Mouse (Mus musculus) ES-E14 (cell line): ENCODE data around the gene Bmp6. TPM values are rescaled to one million over a fixed set of nuclear protein-coding genes. Genes with fewer than 3 reads are reported as not detected.
A peak's percentile ranks its signal among the peaks of the same experiment; 100 is the strongest.

Source experiments
- DNase-seq: peaks from one replicate; pipeline ENCODE4 v3.0.0-alpha.2; 2013; ENCODE audit warnings: low read depth, low spot score
- H3K27ac ChIP-seq: 2 replicates; pipeline ENCODE4 v1.5.1; 2012; ENCODE audit warnings: low read depth, mild to moderate bottlenecking, low read length, moderate library complexity, mixed read lengths; ENCODE audit not compliant: poor library complexity, insufficient read depth, severe bottlenecking
- H3K36me3 ChIP-seq: 2 replicates; pipeline ENCODE4 v1.6.1; 2012; ENCODE audit warnings: mild to moderate bottlenecking, low read length, moderate library complexity, mixed read lengths; ENCODE audit not compliant: control insufficient read depth, poor library complexity, insufficient read depth, severe bottlenecking
- H3K4me1 ChIP-seq, 2 experiments: fragments of 150-350 bp in 1 of 2; sonication (generic) in 1 of 2; 2 replicates each; pipeline ENCODE4 v1.6.1; 2012; ENCODE audit warnings: low read length in 2 of 2, mild to moderate bottlenecking in 1 of 2, mixed read lengths in 1 of 2; ENCODE audit not compliant: control insufficient read depth in 2 of 2, insufficient read depth in 2 of 2, poor library complexity in 1 of 2
- H3K4me3 ChIP-seq, 2 experiments: fragments of 150-350 bp in 1 of 2; sonication (generic) in 1 of 2; 2 replicates each; pipeline ENCODE4 v1.5.1; 2012; ENCODE audit warnings: low read length in 2 of 2, low read depth in 1 of 2, mild to moderate bottlenecking in 1 of 2, mixed read lengths in 1 of 2; ENCODE audit not compliant: insufficient read depth in 1 of 2, poor library complexity in 1 of 2, severe bottlenecking in 1 of 2
- H3K9ac ChIP-seq: 2 replicates; pipeline ENCODE4 v1.6.1; 2012; ENCODE audit warnings: low read depth, mild to moderate bottlenecking, low read length, mixed read lengths; ENCODE audit not compliant: poor library complexity, insufficient read depth, severe bottlenecking
- H3K9me3 ChIP-seq: fragments of 150-350 bp; sonication (generic); 2 replicates; pipeline ENCODE4 v1.6.1; 2012; ENCODE audit warnings: low read depth, mild to moderate bottlenecking, low read length; ENCODE audit not compliant: control insufficient read depth, insufficient read depth
- CHD2 ChIP-seq: IDR thresholded peaks from 2 replicates; pipeline ENCODE4 v1.6.1; 2014; ENCODE audit warnings: mild to moderate bottlenecking, low read depth, low read length, inconsistent platforms
- HCFC1 ChIP-seq: IDR thresholded peaks from 2 replicates; pipeline ENCODE4 v1.6.1; 2012; ENCODE audit warnings: low read length, inconsistent platforms, borderline replicate concordance; ENCODE audit not compliant: insufficient read depth
- MAFK ChIP-seq: IDR thresholded peaks from 2 replicates; pipeline ENCODE4 v1.6.1; 2014; ENCODE audit warnings: mild to moderate bottlenecking, low read depth, low read length, inconsistent platforms; ENCODE audit not compliant: insufficient read depth
- ZC3H11A ChIP-seq: IDR thresholded peaks from 2 replicates; pipeline ENCODE4 v1.6.1; 2012; ENCODE audit warnings: low read depth, mild to moderate bottlenecking, inconsistent platforms, low read length, borderline replicate concordance
- ZNF384 ChIP-seq: IDR thresholded peaks from 2 replicates; pipeline ENCODE4 v1.6.1; 2012; ENCODE audit warnings: low read depth, low read length, inconsistent platforms
- in situ Hi-C, 2 experiments: fragments of 600-800 bp; cut with MboI; formaldehyde crosslinking; loops; one replicate each; pipeline ENCODE4 v1.15.1; 2025; ENCODE audit warnings: low sequenced_read_pairs in 2 of 2, inconsistent platforms in 1 of 2; ENCODE audit not compliant: unreplicated experiment in 2 of 2
- total RNA-seq: library from RNA; depleted of rRNA; stranded (reverse); fragments of 300-350 nt; gene quantifications from 2 replicates; pipeline ENCODE4 v1.2.3, GENCODE M21; 2012

Gene Bmp6
- total RNA-seq, 1 experiment: 2.1 TPM

GRCm38 (mm10) chr13:38440240-38440639, 95.3 kb downstream of the Bmp6 start:
- TF ChIP-seq ZNF384 (no peak), CHD2 (no peak), ZC3H11A (no peak), MAFK (no peak), HCFC1 (no peak)
- no peak overlapping the region for H3K27ac ChIP-seq
- no peaks in the 10 kb centered on the region for H3K9me3 ChIP-seq
- H3K4me3 ChIP-seq: no peak overlapping the region
- no peak overlapping the region for H3K9ac ChIP-seq
- DNase-seq: no peak
- no peaks in the 10 kb centered on the region for H3K36me3 ChIP-seq
- in situ Hi-C loops: no loop called here
- no peaks in the 10 kb centered on the region for H3K4me1 ChIP-seq

- TF ChIP-seq CHD2 (no peak), ZNF384 (no peak)
- in situ Hi-C loops: no loop called here
- H3K36me3 ChIP-seq: no peaks in the 10 kb centered on the region
- H3K9ac ChIP-seq: no peak overlapping the region
- no peak overlapping the region for H3K27ac ChIP-seq
- H3K4me1 ChIP-seq: no peaks in the 10 kb centered on the region
- H3K4me3 ChIP-seq: no peak overlapping the region
- DNase-seq: no peak
- H3K9me3 ChIP-seq: no peaks in the 10 kb centered on the region
Observed at GRCm38 (mm10) chr13:38448516-38449015, 103.7 kb downstream of the Bmp6 start.

- peaks cover 0 to 5% of the 10 kb centered on the region in 2 experiments; a peak in 2 of 4 replicates for H3K4me1 ChIP-seq
- in situ Hi-C loops: no loop called here
- no peak overlapping the region for H3K4me3 ChIP-seq
- no peak overlapping the region for H3K9ac ChIP-seq
- TF ChIP-seq MAFK (no peak), ZNF384 (no peak)
- H3K36me3 ChIP-seq: no peaks in the 10 kb centered on the region
- DNase-seq: no peak
- no peak overlapping the region for H3K27ac ChIP-seq
- H3K9me3 ChIP-seq: no peaks in the 10 kb centered on the region
Observed at GRCm38 (mm10) chr13:38450051-38450971, 105.4 kb downstream of the Bmp6 start.

GRCm38 (mm10) chr13:38451446-38451845, 106.5 kb downstream of the Bmp6 start:
- H3K27ac ChIP-seq: no peak overlapping the region

GRCm38 (mm10) chr13:38463410-38463809, 118.5 kb downstream of the Bmp6 start:
- in situ Hi-C loops: no loop called here
- Histone ChIP-seq H3K9ac (no peak overlapping the region), H3K27ac (no peak overlapping the region), H3K9me3 (no peaks in the 10 kb centered on the region), H3K4me3 (no peak overlapping the region), H3K4me1 (no peaks in the 10 kb centered on the region), H3K36me3 (no peaks in the 10 kb centered on the region)
- no peak for DNase-seq
- TF ChIP-seq ZC3H11A (0 out of 2 replicates have a peak, but pooled peaks have one; percentile 17), CHD2 (no peak)

More at GRCm38 (mm10) chr13:38451446-38451845, 106.5 kb downstream of the Bmp6 start:
- no peak for DNase-seq
- Histone ChIP-seq H3K4me3 (no peak overlapping the region), H3K9ac (no peak overlapping the region), H3K9me3 (no peaks in the 10 kb centered on the region), H3K4me1 (peaks cover 0 to 5% of the 10 kb centered on the region in 2 experiments; a peak in 2 of 4 replicates), H3K36me3 (no peaks in the 10 kb centered on the region)
- no peak for TF ChIP-seq ZC3H11A
- in situ Hi-C loops: no loop called here
